Mouse (Mus musculus) stomach, embryonic 14.5 days (tissue): ENCODE measurements around the gene Dmap1. TPM values are rescaled to one million over a fixed set of nuclear protein-coding genes. Genes with fewer than 3 reads are reported as not detected.

ENCODE experiments used
- ATAC-seq: fragments of 200-750 bp; cut with Nextera tagmentation; 2 replicates; pipeline ENCODE4 v1.8.0; 2017; ENCODE audit warnings: low read depth, moderate TSS enrichment; ENCODE audit not compliant: insufficient number of reproducible peaks, insufficient read depth, low FRiP score
- H3K27ac ChIP-seq: fragments of 300-500 bp; sonication (generic); 2 replicates; pipeline ENCODE4 v1.5.1; 2014; ENCODE audit warnings: mild to moderate bottlenecking, low read length, moderate library complexity, mixed read lengths
- H3K27me3 ChIP-seq: fragments of 300-500 bp; sonication (generic); 2 replicates; pipeline ENCODE4 v1.6.1; 2014; ENCODE audit warnings: low read length, control low read depth, mixed read lengths; ENCODE audit not compliant: control insufficient read depth, insufficient read depth
- H3K36me3 ChIP-seq: fragments of 300-500 bp; sonication (generic); 2 replicates; pipeline ENCODE4 v1.6.1; 2014; ENCODE audit warnings: mild to moderate bottlenecking, control low read depth, low read length, moderate library complexity, mixed read lengths; ENCODE audit not compliant: control insufficient read depth, insufficient read depth
- H3K4me1 ChIP-seq: fragments of 300-500 bp; sonication (generic); 2 replicates; pipeline ENCODE4 v1.6.1; 2014; ENCODE audit warnings: low read length, control low read depth, mixed read lengths; ENCODE audit not compliant: control insufficient read depth, insufficient read depth
- H3K4me2 ChIP-seq: fragments of 300-500 bp; sonication (generic); replicated peaks from 2 replicates; pipeline ENCODE4 v1.6.1; 2014; ENCODE audit warnings: low read depth, low read length, control low read depth
- H3K4me3 ChIP-seq: fragments of 300-500 bp; sonication (generic); 2 replicates; pipeline ENCODE4 v1.5.1; 2014; ENCODE audit warnings: low read depth, low read length, control low read depth
- H3K9ac ChIP-seq: fragments of 300-500 bp; sonication (generic); replicated peaks from 2 replicates; pipeline ENCODE4 v1.6.1; 2014; ENCODE audit warnings: low read depth, mild to moderate bottlenecking, control low read depth, low read length, moderate library complexity, mixed read lengths
- H3K9me3 ChIP-seq: fragments of 300-500 bp; sonication (generic); 2 replicates; pipeline ENCODE4 v1.6.1; 2016; ENCODE audit warnings: low read depth, low read length, control low read depth; ENCODE audit not compliant: control insufficient read depth
- WGBS: fragments of 180-500 bp; shearing (Covaris S2); extraction: QIAGEN DNeasy Blood & Tissue Kit; methylation state at CpG from one replicate; pipeline ENCODE4 v1.1.7; 2014; 5-methylcytosine and 5-hydroxymethylcytosine counted together
- polyA plus RNA-seq: library from polyadenylated mRNA; unstranded; fragments of >200 nt; fragmentation: Nextera tagmentation; extraction: Ambion mirVana; gene quantifications from 2 replicates; pipeline ENCODE4 v1.2.1, GENCODE M21; 2014

Dmap1 gene
- polyA plus RNA-seq, 1 experiment from 2014 or later: 67.9 TPM

GRCm38 (mm10) chr4:117654016-117654702 lies 27.9 kb downstream of the Dmap1 start:
- no peaks in the 10 kb centered on the region for H3K9me3 ChIP-seq
- no peak overlapping the region for H3K9ac ChIP-seq
- ATAC-seq: no peak
- WGBS: 36% methylated on average over 10 of the region's 10 CpGs
- H3K27ac ChIP-seq: no peak overlapping the region
- H3K27me3 ChIP-seq: no peaks in the 10 kb centered on the region
- no peak overlapping the region for H3K4me2 ChIP-seq
- H3K4me1 ChIP-seq: peaks cover 18% of the 10 kb centered on the region; the same call in 1 of the 2 replicates
- H3K36me3 ChIP-seq: peaks cover 12% of the 10 kb centered on the region; the same call in 1 of the 2 replicates
- no peak overlapping the region for H3K4me3 ChIP-seq

GRCm38 (mm10) chr4:117652727-117653126 lies 29.3 kb downstream of the Dmap1 start:
- no peak overlapping the region for H3K27ac ChIP-seq
- H3K27me3 ChIP-seq: no peaks in the 10 kb centered on the region
- no peak overlapping the region for H3K9ac ChIP-seq
- H3K36me3 ChIP-seq: peaks cover 20% of the 10 kb centered on the region; the same call in 1 of the 2 replicates
- WGBS: 57% methylated on average over 5 of the region's 5 CpGs
- no peak for ATAC-seq
- peaks cover 9% of the 10 kb centered on the region; the same call in 1 of the 2 replicates for H3K4me1 ChIP-seq
- H3K9me3 ChIP-seq: no peaks in the 10 kb centered on the region
- no peak overlapping the region for H3K4me2 ChIP-seq
- no peak overlapping the region for H3K4me3 ChIP-seq

GRCm38 (mm10) chr4:117651626-117652101 lies 30.4 kb downstream of the Dmap1 start:
- Histone ChIP-seq H3K27me3 (no peaks in the 10 kb centered on the region), H3K4me1 (no peaks in the 10 kb centered on the region; the same call in 1 of the 2 replicates), H3K4me3 (no peak overlapping the region), H3K27ac (no peak overlapping the region), H3K36me3 (peaks cover 20% of the 10 kb centered on the region; the same call in 1 of the 2 replicates), H3K9me3 (no peaks in the 10 kb centered on the region), H3K4me2 (no peak overlapping the region), H3K9ac (no peak overlapping the region)
- ATAC-seq: no peak
- 52% methylated on average over 8 of the region's 8 CpGs for WGBS

GRCm38 (mm10) chr4:117646926-117647755 lies 34.9 kb downstream of the Dmap1 start:
- H3K27me3 ChIP-seq: no peaks in the 10 kb centered on the region
- no peak overlapping the region for H3K4me3 ChIP-seq
- no peaks in the 10 kb centered on the region for H3K4me1 ChIP-seq
- H3K36me3 ChIP-seq: peaks cover 24% of the 10 kb centered on the region; the same call in 1 of the 2 replicates
- H3K27ac ChIP-seq: no peak overlapping the region
- H3K9ac ChIP-seq: no peak overlapping the region
- no peak for ATAC-seq
- no peak overlapping the region for H3K4me2 ChIP-seq
- no peaks in the 10 kb centered on the region for H3K9me3 ChIP-seq
- 66% methylated on average over 23 of the region's 23 CpGs for WGBS

GRCm38 (mm10) chr4:117646496-117646895 lies 35.6 kb downstream of the Dmap1 start:
- H3K9me3 ChIP-seq: no peaks in the 10 kb centered on the region
- H3K4me1 ChIP-seq: no peaks in the 10 kb centered on the region
- peaks cover 24% of the 10 kb centered on the region; the same call in 1 of the 2 replicates for H3K36me3 ChIP-seq
- H3K4me3 ChIP-seq: no peak overlapping the region
- H3K27ac ChIP-seq: no peak overlapping the region
- H3K9ac ChIP-seq: no peak overlapping the region
- 72% methylated on average over 8 of the region's 8 CpGs for WGBS
- no peaks in the 10 kb centered on the region for H3K27me3 ChIP-seq
- H3K4me2 ChIP-seq: no peak overlapping the region
- ATAC-seq: no peak

- no peak overlapping the region for H3K4me3 ChIP-seq
- H3K27ac ChIP-seq: no peak overlapping the region
- no peak overlapping the region for H3K9ac ChIP-seq
- peaks cover 25% of the 10 kb centered on the region; the same call in 1 of the 2 replicates for H3K36me3 ChIP-seq
- H3K4me2 ChIP-seq: no peak overlapping the region
- 68% methylated on average over 2 of the region's 2 CpGs for WGBS
- H3K4me1 ChIP-seq: no peaks in the 10 kb centered on the region
- no peaks in the 10 kb centered on the region for H3K9me3 ChIP-seq
- H3K27me3 ChIP-seq: no peaks in the 10 kb centered on the region
- no peak for ATAC-seq
Observed at GRCm38 (mm10) chr4:117645859-117646258, 36.2 kb downstream of the Dmap1 start.

GRCm38 (mm10) chr4:117645031-117645435 lies 37.0 kb downstream of the Dmap1 start:
- no peak overlapping the region for H3K4me3 ChIP-seq
- ATAC-seq: no peak; the same call in 1 of the 2 replicates
- peaks cover 28% of the 10 kb centered on the region; the same call in 1 of the 2 replicates for H3K36me3 ChIP-seq
- H3K9me3 ChIP-seq: no peaks in the 10 kb centered on the region
- H3K9ac ChIP-seq: no peak overlapping the region
- no peak overlapping the region for H3K27ac ChIP-seq
- no peaks in the 10 kb centered on the region for H3K27me3 ChIP-seq
- H3K4me1 ChIP-seq: no peaks in the 10 kb centered on the region
- 62% methylated on average over 22 of the region's 22 CpGs for WGBS
- no peak overlapping the region for H3K4me2 ChIP-seq

GRCm38 (mm10) chr4:117641804-117642203 lies 40.3 kb downstream of the Dmap1 start:
- Histone ChIP-seq H3K27ac (no peak overlapping the region), H3K4me2 (no peak overlapping the region), H3K4me1 (0 out of 2 replicates have a peak, but pooled peaks cover under 1% of the 10 kb centered on the region), H3K27me3 (no peaks in the 10 kb centered on the region), H3K9ac (no peak overlapping the region), H3K9me3 (no peaks in the 10 kb centered on the region), H3K36me3 (peaks cover 14% of the 10 kb centered on the region; the same call in 1 of the 2 replicates), H3K4me3 (no peak overlapping the region)
- ATAC-seq: no peak
- WGBS: 84% methylated on average over 1 of the region's 1 CpGs
